Mouse (Mus musculus): Measurements from ENCODE around the gene Tbxas1. TPM values are rescaled to one million over a fixed set of nuclear protein-coding genes. Genes with fewer than 3 reads are reported as not detected.

The Tbxas1 gene
- polyA plus RNA-seq, 1 experiment from 2014 or later: 4.8 TPM

- H3K9me3 ChIP-seq (ENCODE audit: control insufficient read depth, low read length): no peaks in the 10 kb centered on the region
- H3K9ac ChIP-seq (ENCODE audit: low read depth, low read length): no peak overlapping the region
- no peak overlapping the region for H3K4me3 ChIP-seq (ENCODE audit: low read length)
- H3K4me1 ChIP-seq (ENCODE audit: control insufficient read depth, insufficient read depth, low read length): no peaks in the 10 kb centered on the region
- no peaks in the 10 kb centered on the region for H3K27me3 ChIP-seq (replicated peaks; ENCODE audit: control insufficient read depth, insufficient read depth, low read length)
- H3K36me3 ChIP-seq (ENCODE audit: control insufficient read depth, insufficient read depth, low read length): no peaks in the 10 kb centered on the region
- ATAC-seq: no peak
- H3K27ac ChIP-seq (ENCODE audit: low read length): no peak overlapping the region
- 78% methylated on average over 3 of the region's 3 CpGs for WGBS
- no peak overlapping the region for H3K4me2 ChIP-seq (ENCODE audit: low read depth, low read length)
Observed at GRCm38 (mm10) chr6:38995774-38996173, 120.6 kb downstream of the Tbxas1 start.

- no peak overlapping the region for H3K9ac ChIP-seq (ENCODE audit: low read depth, low read length)
- ATAC-seq: no peak
- no peak overlapping the region for H3K4me2 ChIP-seq (ENCODE audit: low read depth, low read length)
- no peak overlapping the region for H3K4me3 ChIP-seq (ENCODE audit: low read length)
- no peaks in the 10 kb centered on the region for H3K9me3 ChIP-seq (ENCODE audit: control insufficient read depth, low read length)
- H3K27me3 ChIP-seq (replicated peaks; ENCODE audit: control insufficient read depth, insufficient read depth, low read length): no peaks in the 10 kb centered on the region
- no peaks in the 10 kb centered on the region for H3K4me1 ChIP-seq (ENCODE audit: control insufficient read depth, insufficient read depth, low read length)
- WGBS: 77% methylated on average over 4 of the region's 4 CpGs
- H3K27ac ChIP-seq (ENCODE audit: low read length): no peak overlapping the region
- H3K36me3 ChIP-seq (ENCODE audit: control insufficient read depth, insufficient read depth, low read length): no peaks in the 10 kb centered on the region
Observed at GRCm38 (mm10) chr6:38997838-38998237, 122.6 kb downstream of the Tbxas1 start.

GRCm38 (mm10) chr6:39003126-39003525 lies 127.9 kb downstream of the Tbxas1 start:
- Histone ChIP-seq H3K4me3 (ENCODE audit: low read length) (no peak overlapping the region), H3K27ac (ENCODE audit: low read length) (no peak overlapping the region), H3K9ac (ENCODE audit: low read depth, low read length) (no peak overlapping the region), H3K9me3 (ENCODE audit: control insufficient read depth, low read length) (no peaks in the 10 kb centered on the region), H3K36me3 (ENCODE audit: control insufficient read depth, insufficient read depth, low read length) (no peaks in the 10 kb centered on the region), H3K4me2 (ENCODE audit: low read depth, low read length) (no peak overlapping the region), H3K4me1 (ENCODE audit: control insufficient read depth, insufficient read depth, low read length) (peaks cover 5% of the 10 kb centered on the region; the same call in 1 of the 2 replicates), H3K27me3 (replicated peaks; ENCODE audit: control insufficient read depth, insufficient read depth, low read length) (no peaks in the 10 kb centered on the region)
- 60% methylated on average over 7 of the region's 7 CpGs for WGBS
- ATAC-seq: no peak

- H3K4me3 ChIP-seq (ENCODE audit: low read length): no peak overlapping the region
- no peak for ATAC-seq
- H3K9ac ChIP-seq (ENCODE audit: low read depth, low read length): no peak overlapping the region
- no peaks in the 10 kb centered on the region for H3K9me3 ChIP-seq (ENCODE audit: control insufficient read depth, low read length)
- H3K4me1 ChIP-seq (ENCODE audit: control insufficient read depth, insufficient read depth, low read length): peaks cover 5% of the 10 kb centered on the region; the same call in 1 of the 2 replicates
- 67% methylated on average over 12 of the region's 12 CpGs for WGBS
- no peaks in the 10 kb centered on the region for H3K36me3 ChIP-seq (ENCODE audit: control insufficient read depth, insufficient read depth, low read length)
- H3K27ac ChIP-seq (ENCODE audit: low read length): no peak overlapping the region
- H3K27me3 ChIP-seq (replicated peaks; ENCODE audit: control insufficient read depth, insufficient read depth, low read length): no peaks in the 10 kb centered on the region
- H3K4me2 ChIP-seq (ENCODE audit: low read depth, low read length): no peak overlapping the region
Observed at GRCm38 (mm10) chr6:39004003-39004473, 128.8 kb downstream of the Tbxas1 start.

- 72% methylated on average over 20 of the region's 20 CpGs for WGBS
Observed at GRCm38 (mm10) chr6:39005267-39005944, 130.2 kb downstream of the Tbxas1 start.

GRCm38 (mm10) chr6:39005945-39006572 lies 130.9 kb downstream of the Tbxas1 start:
- Histone ChIP-seq H3K4me2 (ENCODE audit: low read depth, low read length) (no peak overlapping the region), H3K4me3 (ENCODE audit: low read length) (no peak overlapping the region), H3K9me3 (ENCODE audit: control insufficient read depth, low read length) (no peaks in the 10 kb centered on the region), H3K27ac (ENCODE audit: low read length) (no peak overlapping the region), H3K9ac (ENCODE audit: low read depth, low read length) (no peak overlapping the region), H3K4me1 (ENCODE audit: control insufficient read depth, insufficient read depth, low read length) (peaks cover 5% of the 10 kb centered on the region; the same call in 1 of the 2 replicates), H3K36me3 (ENCODE audit: control insufficient read depth, insufficient read depth, low read length) (no peaks in the 10 kb centered on the region), H3K27me3 (replicated peaks; ENCODE audit: control insufficient read depth, insufficient read depth, low read length) (no peaks in the 10 kb centered on the region)
- 80% methylated on average over 5 of the region's 5 CpGs for WGBS
- no peak for ATAC-seq

More at GRCm38 (mm10) chr6:39005267-39005944, 130.2 kb downstream of the Tbxas1 start:
- H3K4me2 ChIP-seq (ENCODE audit: low read depth, low read length): no peak overlapping the region
- H3K27me3 ChIP-seq (replicated peaks; ENCODE audit: control insufficient read depth, insufficient read depth, low read length): no peaks in the 10 kb centered on the region
- no peaks in the 10 kb centered on the region for H3K9me3 ChIP-seq (ENCODE audit: control insufficient read depth, low read length)
- no peak overlapping the region for H3K4me3 ChIP-seq (ENCODE audit: low read length)
- no peaks in the 10 kb centered on the region for H3K36me3 ChIP-seq (ENCODE audit: control insufficient read depth, insufficient read depth, low read length)
- no peak overlapping the region for H3K9ac ChIP-seq (ENCODE audit: low read depth, low read length)
- H3K4me1 ChIP-seq (ENCODE audit: control insufficient read depth, insufficient read depth, low read length): peaks cover 5% of the 10 kb centered on the region; the same call in 1 of the 2 replicates
- no peak overlapping the region for H3K27ac ChIP-seq (ENCODE audit: low read length)
- ATAC-seq: no peak

GRCm38 (mm10) chr6:39007223-39007622 lies 132.0 kb downstream of the Tbxas1 start:
- no peaks in the 10 kb centered on the region for H3K27me3 ChIP-seq (replicated peaks; ENCODE audit: control insufficient read depth, insufficient read depth, low read length)
- H3K9ac ChIP-seq (ENCODE audit: low read depth, low read length): no peak overlapping the region
- ATAC-seq: no peak
- H3K4me3 ChIP-seq (ENCODE audit: low read length): no peak overlapping the region
- H3K9me3 ChIP-seq (ENCODE audit: control insufficient read depth, low read length): no peaks in the 10 kb centered on the region
- 67% methylated on average over 5 of the region's 5 CpGs for WGBS
- H3K4me1 ChIP-seq (ENCODE audit: control insufficient read depth, insufficient read depth, low read length): peaks cover 5% of the 10 kb centered on the region; the same call in 1 of the 2 replicates
- no peak overlapping the region for H3K27ac ChIP-seq (ENCODE audit: low read length)
- H3K36me3 ChIP-seq (ENCODE audit: control insufficient read depth, insufficient read depth, low read length): no peaks in the 10 kb centered on the region
- H3K4me2 ChIP-seq (ENCODE audit: low read depth, low read length): no peak overlapping the region

GRCm38 (mm10) chr6:39008116-39008515 lies 132.9 kb downstream of the Tbxas1 start:
- Histone ChIP-seq H3K9me3 (ENCODE audit: control insufficient read depth, low read length) (peaks cover 4% of the 10 kb centered on the region), H3K27me3 (replicated peaks; ENCODE audit: control insufficient read depth, insufficient read depth, low read length) (no peaks in the 10 kb centered on the region), H3K36me3 (ENCODE audit: control insufficient read depth, insufficient read depth, low read length) (no peaks in the 10 kb centered on the region), H3K4me3 (ENCODE audit: low read length) (no peak overlapping the region), H3K4me1 (ENCODE audit: control insufficient read depth, insufficient read depth, low read length) (peaks cover 5% of the 10 kb centered on the region; the same call in 1 of the 2 replicates), H3K9ac (ENCODE audit: low read depth, low read length) (no peak overlapping the region), H3K27ac (ENCODE audit: low read length) (no peak overlapping the region), H3K4me2 (ENCODE audit: low read depth, low read length) (no peak overlapping the region)
- no peak for ATAC-seq
- 68% methylated on average over 4 of the region's 4 CpGs for WGBS

- H3K4me2 ChIP-seq (ENCODE audit: low read depth, low read length): no peak overlapping the region
- no peak overlapping the region for H3K4me3 ChIP-seq (ENCODE audit: low read length)
- no peaks in the 10 kb centered on the region for H3K4me1 ChIP-seq (ENCODE audit: control insufficient read depth, insufficient read depth, low read length)
- peak overlapping the region; percentile 21; the same call in 1 of the 2 replicates for H3K27ac ChIP-seq (ENCODE audit: low read length)
- H3K9me3 ChIP-seq (ENCODE audit: control insufficient read depth, low read length): peaks cover 4% of the 10 kb centered on the region
- no peaks in the 10 kb centered on the region for H3K36me3 ChIP-seq (ENCODE audit: control insufficient read depth, insufficient read depth, low read length)
- 72% methylated on average over 10 of the region's 10 CpGs for WGBS
- no peaks in the 10 kb centered on the region for H3K27me3 ChIP-seq (replicated peaks; ENCODE audit: control insufficient read depth, insufficient read depth, low read length)
- ATAC-seq: peak; percentile 92
- H3K9ac ChIP-seq (ENCODE audit: low read depth, low read length): no peak overlapping the region
Observed at GRCm38 (mm10) chr6:39013034-39013832, 138.0 kb downstream of the Tbxas1 start.

All from intestine, embryonic 16.5 days (tissue).